Mouse (Mus musculus): ENCODE measurements around the gene Gm17535.
"Not testable (repeated sequence)": the region's sequence is repeated elsewhere in the genome, so short reads cannot be mapped to it uniquely, and the experiment has no call there.

Gm17535 gene

GRCm38 (mm10) chr9:3024912-3025467 lies 9.4 kb upstream of the Gm17535 start, which contains the start of gene Gm10717:
TSS of gene Gm10717 (plus strand) at chr9:3025417.
- DNase-seq (ENCODE audit: low read depth, low spot score) = not testable (repeated sequence)

DNA sequence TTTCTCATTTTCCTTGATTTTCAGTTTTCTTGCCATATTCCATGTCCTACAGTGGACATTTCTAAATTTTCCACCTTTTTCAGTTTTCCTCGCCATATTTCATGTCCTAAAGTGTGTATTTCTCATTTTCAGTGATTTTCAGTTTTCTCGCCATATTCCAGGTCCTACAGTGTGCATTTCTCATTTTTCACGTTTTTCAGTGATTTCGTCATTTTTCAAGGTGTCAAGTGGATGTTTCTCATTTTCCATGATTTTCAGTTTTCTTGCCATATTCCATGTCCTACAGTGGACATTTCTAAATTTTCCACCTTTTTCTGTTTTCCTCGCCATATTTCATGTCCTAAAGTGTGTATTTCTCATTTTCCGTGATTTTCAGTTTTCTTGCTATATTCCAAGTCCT lies 8.7 kb upstream of the Gm17535 start:
- not testable (repeated sequence) for DNase-seq (ENCODE audit: low read depth, low spot score)

- not testable (repeated sequence) for DNase-seq (ENCODE audit: low read depth, low spot score)
Measured at GRCm38 (mm10) chr9:3026136-3026535, 8.3 kb upstream of the Gm17535 start.

DNA sequence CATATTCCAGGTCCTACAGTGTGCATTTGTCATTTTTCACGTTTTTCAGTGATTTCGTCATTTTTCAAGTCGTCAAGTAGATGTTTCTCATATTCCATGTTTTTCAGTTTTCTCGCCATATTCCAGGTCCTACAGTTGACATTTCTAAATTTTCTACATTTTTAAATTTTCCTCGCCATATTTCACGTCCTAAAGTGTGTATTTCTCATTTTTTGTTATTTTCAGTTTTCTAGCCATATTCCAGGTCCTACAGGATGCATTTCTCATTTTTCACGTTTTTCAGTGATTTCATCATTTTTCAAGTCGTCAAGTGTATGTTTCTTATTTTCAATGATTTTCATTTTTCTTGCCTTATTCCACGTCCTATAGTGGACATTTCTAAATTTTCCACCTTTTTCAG lies 7.7 kb upstream of the Gm17535 start:
- not testable (repeated sequence) for DNase-seq (ENCODE audit: low read depth, low spot score)

GRCm38 (mm10) chr9:3027200-3027599 lies 7.2 kb upstream of the Gm17535 start:
- DNase-seq (ENCODE audit: low read depth, low spot score) = peak; percentile 57

DNA sequence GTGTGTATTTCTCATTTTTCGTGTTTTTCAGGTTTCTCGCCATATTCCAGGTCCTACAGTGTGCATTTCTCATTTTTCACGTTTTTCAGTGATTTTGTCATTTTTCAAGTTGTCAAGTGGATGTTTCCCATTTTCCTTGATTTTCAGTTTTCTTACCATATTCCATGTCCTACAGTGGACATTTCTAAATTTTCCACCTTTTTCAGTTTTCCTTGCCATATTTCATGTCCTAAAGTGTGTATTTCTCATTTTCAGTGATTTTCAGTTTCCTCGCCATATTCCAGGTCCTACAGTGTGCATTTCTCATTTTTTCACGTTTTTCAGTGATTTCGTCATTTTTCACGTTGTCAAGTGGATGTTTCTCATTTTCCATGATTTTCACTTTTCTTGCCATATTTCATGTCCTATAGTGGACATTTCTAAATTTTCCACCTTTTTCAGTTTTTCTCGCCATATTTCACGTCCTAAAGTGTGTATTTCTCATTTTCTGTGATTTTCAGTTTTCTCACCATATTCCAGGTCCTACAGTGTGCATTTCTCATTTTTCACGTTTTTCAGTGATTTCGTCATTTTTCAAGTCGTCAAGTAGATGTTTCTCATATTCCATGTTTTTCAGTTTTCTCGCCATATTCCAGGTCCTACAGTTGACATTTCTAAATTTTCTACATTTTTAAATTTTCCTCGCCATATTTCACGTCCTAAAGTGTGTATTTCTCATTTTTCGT lies 5.0 kb upstream of the Gm17535 start:
- not testable (repeated sequence) for DNase-seq (ENCODE audit: low read depth, low spot score)

GRCm38 (mm10) chr9:3030677-3031318 lies 3.6 kb upstream of the Gm17535 start:
- peak; percentile 89 for DNase-seq (ENCODE audit: low read depth, low spot score)

DNA sequence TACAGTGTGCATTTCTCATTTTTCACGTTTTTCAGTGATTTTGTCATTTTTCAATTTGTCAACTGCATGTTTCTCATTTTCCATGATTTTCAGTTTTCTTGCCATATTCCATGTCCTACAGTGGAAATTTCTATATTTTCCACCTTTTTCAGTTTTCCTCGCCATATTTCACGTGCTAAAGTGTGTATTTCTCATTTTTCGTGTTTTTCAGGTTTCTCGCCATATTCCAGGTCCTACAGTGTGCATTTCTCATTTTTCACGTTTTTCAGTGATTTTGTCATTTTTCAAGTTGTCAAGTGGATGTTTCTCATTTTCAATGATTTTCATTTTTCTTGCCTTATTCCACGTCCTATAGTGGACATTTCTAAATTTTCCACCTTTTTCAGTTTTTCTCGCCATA lies 2.2 kb downstream of the Gm17535 start, which contains the start of gene Gm10715:
Gene Gm10715 (plus strand): TSS at position 301 of the 400 bp plus-strand sequence.
- not testable (repeated sequence) for DNase-seq (ENCODE audit: low read depth, low spot score)

- DNase-seq (ENCODE audit: low read depth, low spot score) = peak; percentile 13
Measured at GRCm38 (mm10) chr9:3038161-3038560, 3.8 kb downstream of the Gm17535 start.
